Mouse (Mus musculus): ENCODE measurements around the gene Wfdc16.
A peak's percentile ranks its signal among the peaks of the same experiment; 100 is the strongest.
"Not testable (repeated sequence)": the region's sequence is repeated elsewhere in the genome, so short reads cannot be mapped to it uniquely, and the experiment has no call there.

Wfdc16 gene

DNA sequence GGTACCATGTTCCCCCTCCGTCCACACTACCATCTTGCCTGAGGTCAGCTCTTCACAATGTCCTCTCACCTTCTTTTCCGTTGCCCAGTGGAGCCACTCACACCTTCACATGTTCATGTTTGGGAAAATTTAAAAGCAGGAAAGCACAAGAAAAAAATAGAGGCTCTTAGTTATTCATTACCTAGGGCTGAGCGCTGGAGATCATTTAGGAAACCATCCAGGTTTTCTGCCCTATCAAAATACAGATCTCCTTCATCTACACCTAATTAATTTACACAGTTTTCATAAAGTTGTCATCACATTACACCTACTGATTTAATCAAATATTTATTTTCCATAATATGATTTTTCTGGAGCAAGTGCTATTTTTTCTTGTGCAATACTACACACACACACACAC, at the start of gene Wfdc16:
TSS of gene Wfdc16 (minus strand) at position 101 of the 400 bp plus-strand sequence.
- no peak for DNase-seq (ENCODE audit: low read depth, low spot score)

DNA sequence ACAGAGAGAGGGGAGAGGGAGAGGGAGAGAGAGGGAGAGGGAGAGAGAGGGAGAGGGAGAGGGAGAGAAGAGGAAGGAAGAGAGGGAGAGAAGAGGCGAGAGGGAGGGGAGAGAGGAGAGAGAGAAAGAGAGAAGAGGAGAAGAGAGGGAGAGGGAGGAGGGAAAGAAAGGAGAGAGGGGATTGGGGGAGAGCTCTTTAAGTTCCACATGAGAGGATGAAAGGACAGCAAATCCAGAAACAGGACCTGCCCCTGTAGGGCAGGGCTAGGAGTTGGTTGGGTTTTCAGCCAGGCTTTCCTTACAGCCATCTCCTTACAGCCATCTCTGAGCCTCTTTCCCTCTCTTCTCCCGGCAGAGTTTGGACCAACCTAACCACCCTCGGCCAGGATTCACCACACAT, 46.2 kb upstream of the Wfdc16 start, which contains the start of gene Wfdc13:
TSS of gene Wfdc13 (plus strand) at position 301 of the 400 bp plus-strand sequence.
- no peak for DNase-seq (ENCODE audit: low read depth, low spot score)

DNA sequence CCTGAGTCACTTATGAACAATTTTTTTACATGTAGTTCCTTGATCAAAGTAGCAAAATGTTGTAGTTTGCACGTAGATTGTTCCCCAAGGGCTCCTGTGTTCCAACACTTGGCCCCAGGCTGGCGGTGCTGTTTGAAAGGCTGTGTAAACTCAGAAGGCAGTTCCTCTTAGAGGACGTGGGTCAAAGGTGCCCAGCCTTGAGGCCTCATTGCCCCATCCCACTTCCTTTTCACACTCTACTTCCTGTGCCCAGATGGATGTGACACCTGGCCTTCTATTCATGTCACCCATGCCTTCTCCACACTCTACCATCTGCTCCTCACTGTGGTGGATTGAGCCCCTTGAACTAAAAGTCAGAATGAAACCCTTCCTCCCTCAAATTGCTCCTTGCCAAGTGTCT, 41.3 kb upstream of the Wfdc16 start:
- DNase-seq (ENCODE audit: low read depth, low spot score), result no peak

DNA sequence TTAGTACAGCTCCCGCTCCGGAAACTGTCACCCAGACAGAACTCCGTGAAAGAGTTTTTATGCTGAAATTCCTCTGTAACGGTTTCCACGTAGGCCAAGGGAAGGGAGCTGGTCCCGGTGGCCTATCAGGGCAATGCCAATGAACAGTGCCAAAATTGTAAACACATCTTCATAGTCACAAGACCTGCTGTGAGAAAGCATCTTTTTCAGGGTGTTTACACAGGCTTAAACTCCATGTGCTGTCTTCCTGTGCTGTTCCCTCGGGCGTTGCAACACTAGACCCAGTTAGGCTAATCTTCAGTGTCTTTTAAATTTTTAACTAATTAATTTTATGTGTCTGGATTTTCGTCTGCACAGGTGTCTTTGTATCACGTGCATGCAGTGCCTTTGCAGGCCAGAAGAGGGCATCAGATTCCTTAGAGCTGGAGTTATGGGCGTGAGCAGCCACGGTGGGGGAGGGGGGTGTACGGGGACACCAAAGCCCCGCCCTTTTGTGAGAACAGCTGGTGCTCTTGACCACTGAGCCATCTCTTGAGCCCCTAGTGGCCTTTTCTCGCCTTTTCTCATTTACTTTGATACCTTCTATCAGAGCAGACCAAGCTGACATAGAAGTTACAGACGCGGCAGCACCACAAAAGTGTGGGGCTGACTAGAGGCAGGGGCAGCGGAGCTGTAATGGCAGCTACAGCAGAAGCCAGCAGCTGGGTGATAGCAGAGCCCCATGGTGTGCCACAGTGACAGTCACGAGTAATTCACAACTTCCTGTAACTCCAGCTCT, 40.4 kb upstream of the Wfdc16 start:
- peak; percentile 78 for DNase-seq (ENCODE audit: low read depth, low spot score)

DNA sequence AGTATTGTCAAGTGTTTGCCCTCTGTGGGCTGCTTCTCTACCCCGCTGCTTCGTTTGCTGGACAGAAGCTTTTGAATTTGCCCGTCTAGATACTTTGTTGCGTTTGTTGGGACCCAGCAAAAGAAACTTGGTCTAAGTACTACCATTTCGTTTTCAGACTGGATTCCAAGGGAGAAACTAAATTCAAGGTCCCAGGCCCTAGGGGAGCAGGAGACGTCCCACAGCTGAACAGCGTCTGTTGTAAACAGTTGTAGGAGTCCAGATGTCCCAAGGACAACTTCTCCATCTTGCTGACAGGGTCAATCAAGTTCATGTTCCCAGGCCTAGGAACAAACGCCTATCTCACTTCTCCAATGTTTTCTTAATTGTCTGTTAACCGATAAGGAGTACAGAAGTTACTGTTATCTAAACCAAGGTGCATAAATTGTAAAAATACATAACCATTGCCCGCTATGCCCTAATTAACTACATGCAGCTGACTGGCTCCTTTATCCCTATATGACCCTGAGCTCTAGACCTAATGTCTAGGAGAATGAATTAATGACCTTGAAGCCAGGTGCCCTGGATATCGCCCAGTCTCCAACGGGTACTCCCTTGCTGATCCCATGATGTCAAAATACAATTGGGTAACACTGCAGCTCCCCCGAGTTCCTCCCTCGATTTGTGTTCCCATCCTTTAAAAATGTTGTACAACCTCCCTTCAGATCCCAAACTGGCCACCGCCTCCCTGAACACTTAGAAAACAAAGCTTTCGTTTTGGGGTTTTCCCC, 38.5 kb upstream of the Wfdc16 start:
- no peak for DNase-seq (ENCODE audit: low read depth, low spot score)

DNA sequence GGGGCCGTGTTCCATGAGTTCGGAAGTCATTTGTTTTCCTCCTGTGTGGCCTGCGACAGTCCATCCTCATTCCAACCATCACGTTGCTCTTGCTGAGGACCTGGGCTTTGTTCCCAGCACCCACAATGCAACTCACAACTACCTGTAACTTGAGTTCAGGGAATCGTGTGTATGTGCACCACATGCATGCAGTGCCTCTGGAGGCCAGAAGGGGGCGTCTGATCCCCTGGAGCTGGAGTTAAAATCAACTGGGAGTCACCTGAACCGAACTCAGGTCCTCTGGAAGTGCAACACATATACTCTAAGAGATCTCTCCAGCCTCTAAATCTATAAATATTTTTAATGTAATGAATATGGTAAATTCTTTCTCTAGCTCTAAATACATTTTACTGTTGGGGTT, 37.5 kb upstream of the Wfdc16 start:
- no peak for DNase-seq (ENCODE audit: low read depth, low spot score)

DNA sequence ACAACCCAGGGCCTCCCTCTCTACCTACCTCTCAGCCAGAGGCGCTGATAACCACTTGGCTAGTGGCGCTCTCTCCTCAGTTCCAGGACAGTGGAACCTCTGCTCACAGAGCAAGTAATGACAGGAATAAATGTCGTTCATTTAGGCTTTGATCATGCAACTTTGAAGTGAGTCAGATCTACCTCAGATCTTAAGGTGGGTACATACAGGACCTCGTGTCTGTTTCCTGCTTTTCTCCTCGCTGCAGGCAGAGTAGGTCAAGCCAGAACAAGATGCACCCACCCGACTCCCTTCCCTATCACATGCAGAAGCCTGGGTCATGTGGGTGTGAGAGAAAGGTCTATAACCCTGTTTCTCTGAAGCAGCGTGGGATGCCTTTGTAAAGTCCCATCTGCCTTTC, 35.4 kb upstream of the Wfdc16 start, which contains the start of gene Wfdc11:
TSS of gene Wfdc11 (minus strand) at position 101 of the 400 bp plus-strand sequence.
- no peak for DNase-seq (ENCODE audit: low read depth, low spot score)

DNA sequence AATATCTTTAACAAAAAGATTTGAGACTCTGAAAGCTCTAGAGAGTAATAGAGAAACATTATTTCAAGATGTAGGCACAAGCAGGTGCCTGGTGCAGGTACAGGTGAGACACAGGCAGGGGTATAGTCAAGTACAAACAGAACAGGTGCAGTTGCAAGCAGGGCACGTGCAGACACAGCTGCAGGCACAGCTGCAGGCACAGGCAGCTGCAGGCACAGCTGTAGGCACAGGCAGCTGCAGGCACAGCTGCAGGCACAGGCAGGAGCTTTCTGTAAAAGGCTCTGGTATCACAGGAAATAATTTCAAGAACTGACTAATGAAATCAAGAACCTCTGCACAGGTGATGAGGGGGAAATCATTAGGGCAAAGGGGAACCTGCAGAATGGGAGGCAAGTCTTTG, 32.3 kb upstream of the Wfdc16 start:
- DNase-seq (ENCODE audit: low read depth, low spot score), result no peak

DNA sequence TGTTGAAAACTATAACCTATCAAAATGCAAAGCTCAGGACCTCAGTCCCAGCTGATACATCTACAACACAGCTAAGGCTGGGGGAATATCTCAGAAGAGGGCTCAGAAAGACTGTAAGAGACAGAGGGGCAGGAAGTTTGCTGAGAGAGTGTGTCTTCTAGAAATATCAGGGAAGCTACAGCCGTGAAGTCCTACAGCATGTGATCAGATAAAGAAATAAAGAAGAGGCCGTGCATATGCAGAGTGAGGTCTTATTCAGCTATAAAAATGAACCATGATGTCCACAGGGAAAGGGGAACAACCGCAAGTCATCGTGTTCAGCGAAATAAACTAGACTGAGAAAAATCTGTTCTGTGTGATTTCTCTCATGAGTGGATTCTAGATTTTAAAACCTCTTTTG, 31.7 kb upstream of the Wfdc16 start:
- DNase-seq (ENCODE audit: low read depth, low spot score), result no peak

DNA sequence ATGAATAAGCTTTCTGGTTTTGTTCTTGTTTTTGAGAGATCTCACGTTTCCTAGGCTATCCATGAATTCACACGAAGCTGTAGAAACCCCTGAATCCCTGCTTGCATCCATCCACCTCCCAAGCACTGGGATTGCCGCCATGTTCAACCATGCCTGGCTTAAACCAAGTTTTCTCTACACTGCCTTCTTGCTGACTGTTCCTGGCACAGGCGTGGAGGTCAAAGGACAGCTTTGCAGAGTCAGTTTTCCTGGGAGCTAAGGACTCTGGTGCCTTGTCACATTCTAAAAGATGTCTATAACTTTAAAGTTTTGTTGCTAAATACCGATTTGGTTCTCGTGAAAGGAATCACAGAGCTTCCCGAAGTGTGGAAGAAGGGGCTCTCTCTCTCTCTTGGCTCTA, 26.3 kb upstream of the Wfdc16 start:
- no peak for DNase-seq (ENCODE audit: low read depth, low spot score)

DNA sequence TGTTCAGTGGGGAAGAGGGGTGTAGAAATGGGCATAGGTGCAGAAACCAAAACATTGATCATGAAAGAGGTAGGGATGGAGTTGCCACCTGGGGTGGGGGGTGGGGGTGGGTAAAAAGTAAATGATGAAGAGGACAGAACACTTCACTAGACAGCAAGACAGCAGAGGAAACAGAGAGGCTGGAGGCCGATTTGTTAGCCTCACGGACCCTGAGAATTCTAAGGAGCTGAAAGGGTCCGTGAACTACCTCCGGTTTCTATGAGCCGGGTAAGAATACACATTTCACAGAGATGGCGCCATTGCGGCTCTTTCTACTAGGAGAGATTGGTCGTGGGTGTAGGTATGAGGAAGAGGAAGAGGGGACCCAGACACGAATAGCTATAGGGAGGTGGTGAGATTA, 17.9 kb upstream of the Wfdc16 start, which contains the start of gene Wfdc9:
TSS of gene Wfdc9 (minus strand) at position 101 of the 400 bp plus-strand sequence.
- DNase-seq (ENCODE audit: low read depth, low spot score), result no peak

DNA sequence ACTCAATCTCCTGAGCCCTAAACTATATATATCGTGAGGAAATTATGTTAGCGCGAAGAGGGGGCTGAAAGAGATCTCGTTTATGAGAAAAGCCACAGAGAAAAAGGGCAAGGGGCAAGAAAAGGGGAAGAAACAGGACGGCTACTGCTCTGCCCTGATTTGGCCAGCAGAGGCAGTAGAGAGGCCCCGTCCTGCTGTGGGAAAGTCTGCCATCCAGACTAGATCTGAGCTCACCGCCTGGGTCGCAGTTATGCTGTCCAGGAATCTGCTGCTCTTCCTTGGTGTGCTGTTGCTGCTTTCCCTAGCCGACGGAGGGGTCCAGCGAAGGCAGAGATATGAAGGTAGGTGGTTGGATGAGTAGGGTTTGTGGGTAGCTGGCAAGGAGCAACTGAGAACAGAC, 17.3 kb upstream of the Wfdc16 start, which contains the start of gene Wfdc10:
TSS of gene Wfdc10 (plus strand) at position 189 of the 400 bp plus-strand sequence.
- DNase-seq (ENCODE audit: low read depth, low spot score), result peak; percentile 44

DNA sequence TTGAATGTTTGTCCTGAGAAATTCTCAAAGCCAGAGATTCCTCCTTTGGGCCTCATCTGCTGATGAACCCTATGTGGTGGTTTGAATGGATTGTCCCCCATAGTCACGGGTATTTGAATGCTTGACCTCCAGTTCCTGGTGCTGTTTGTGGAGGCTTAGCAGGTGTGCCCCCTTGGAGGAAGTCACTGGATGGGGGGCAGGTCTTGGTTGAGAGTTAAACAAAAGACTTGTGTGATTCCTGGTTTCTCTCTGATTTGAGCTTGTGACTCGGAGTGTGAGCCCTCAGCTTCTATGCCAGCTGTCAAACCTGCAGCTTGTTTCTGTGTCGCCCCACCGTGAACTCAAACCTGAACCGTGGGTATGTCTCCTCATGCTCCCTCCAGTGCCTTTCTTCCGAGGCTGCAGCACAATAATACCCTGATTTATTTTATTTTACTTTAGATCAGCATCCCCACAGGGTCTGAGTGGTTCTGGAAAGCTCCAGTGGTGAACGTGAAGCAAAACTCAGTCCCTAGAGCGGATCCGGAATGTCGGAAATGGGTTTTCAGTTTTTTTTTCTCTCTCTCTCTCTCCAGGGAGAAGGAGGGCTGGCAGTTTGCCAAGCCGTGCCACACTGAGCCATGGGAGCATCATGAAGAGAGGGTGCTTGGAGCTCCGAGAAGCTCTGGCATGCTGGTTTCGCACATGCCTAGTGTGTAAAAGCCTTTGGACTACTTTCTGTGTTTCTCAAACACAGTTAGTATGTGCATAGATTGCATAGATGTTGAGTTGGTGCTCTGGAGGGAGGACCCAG, 3.5 kb upstream of the Wfdc16 start:
- DNase-seq (ENCODE audit: low read depth, low spot score), result no peak

DNA sequence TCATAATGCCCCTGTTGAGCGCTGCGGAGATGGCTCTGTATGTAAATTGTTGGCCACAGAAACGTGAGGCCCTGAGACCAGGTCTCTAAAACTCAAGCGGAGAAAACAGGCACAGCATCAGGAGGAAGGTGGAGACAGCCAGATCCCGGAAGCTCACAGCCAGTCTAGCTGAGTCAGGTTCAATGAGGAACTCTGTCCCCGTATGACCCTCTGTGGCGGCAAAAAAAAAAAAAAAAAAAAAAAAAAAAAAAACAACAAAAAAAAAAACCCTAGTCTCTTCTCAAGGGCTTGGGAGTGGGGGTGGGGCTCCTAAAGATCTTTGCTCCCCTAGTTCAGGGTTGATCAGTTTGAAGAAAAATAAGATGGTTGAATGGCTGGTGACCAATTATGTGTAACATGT, 2.5 kb upstream of the Wfdc16 start:
- DNase-seq (ENCODE audit: low read depth, low spot score), result no peak

DNA sequence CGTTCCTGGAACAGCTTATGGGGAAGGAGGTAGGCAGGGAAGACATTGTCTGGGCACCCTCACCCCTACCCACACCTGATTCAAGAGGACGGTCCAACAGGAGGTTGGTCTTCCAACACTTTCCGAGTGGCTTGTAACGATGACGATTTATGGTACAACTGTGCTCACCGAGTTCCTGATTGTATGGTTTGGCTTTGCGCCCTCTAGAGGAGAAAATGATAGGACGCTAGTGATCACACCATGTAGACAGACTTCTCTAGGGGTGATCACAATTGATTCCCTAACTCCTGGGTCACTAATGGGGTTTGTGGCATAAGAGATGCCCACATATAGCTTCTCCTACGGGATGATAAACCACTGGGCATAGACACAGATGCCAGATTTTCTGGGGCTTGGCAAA, 3.3 kb downstream of the Wfdc16 start:
- no peak for DNase-seq (ENCODE audit: low read depth, low spot score)

DNA sequence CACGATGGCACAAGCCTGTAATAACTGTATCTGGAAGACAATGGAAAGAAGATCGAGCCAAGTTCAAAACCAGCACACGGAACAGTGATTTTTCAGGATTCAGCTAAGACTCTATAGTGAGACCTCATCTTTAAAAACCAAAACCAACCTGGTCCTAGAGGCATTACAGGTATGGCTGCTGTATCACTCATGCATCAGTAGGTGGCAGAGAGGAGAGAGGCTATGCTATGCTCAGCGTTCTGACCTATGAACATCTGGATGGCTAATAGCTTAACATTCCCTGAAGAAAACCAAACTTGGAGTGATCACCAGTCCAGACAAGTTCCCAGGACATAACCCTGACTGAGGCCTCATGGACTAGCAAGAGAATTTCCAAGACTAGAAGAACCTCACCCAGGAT, 16.8 kb downstream of the Wfdc16 start:
- DNase-seq (ENCODE audit: low read depth, low spot score), result no peak

DNA sequence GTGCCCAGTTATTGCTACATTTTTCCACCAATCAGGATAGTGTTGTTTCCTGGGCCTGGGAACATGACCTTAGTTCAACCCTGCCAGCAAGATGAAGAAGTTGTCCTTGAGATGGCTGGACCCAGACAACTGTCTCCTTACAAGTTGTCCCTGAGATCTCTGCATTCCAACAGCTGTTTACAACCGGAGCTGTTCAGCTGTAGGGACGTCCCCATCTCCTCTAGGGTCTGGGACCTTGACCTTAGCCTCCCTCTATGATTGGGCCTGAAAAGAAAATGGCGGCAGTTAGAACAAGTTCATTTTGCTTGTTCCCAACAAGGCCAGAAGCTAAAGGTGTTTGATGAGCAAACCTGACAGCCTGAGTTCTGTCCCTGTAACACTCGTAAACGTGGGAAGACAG, 19.5 kb downstream of the Wfdc16 start:
- no peak for DNase-seq (ENCODE audit: low read depth, low spot score)

DNA sequence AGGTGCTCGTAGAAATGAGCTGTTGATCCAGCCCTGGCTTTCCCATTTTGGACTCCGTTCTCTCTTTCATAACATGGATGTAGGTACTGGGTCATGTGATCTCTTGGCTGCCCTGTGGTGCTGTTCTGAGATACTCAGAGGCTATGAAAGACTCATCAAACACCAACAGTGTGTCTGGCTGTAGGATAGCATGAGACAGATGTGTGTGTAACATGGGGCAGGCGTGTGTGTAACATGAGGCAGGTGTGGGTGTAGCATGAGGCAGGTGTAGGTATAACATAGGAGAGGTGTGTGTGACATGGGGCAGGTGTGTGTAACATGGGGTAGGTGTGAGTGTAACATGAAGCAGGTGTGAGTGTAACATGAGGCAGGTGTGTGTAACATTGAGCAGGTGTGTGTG, 23.2 kb downstream of the Wfdc16 start:
- no peak for DNase-seq (ENCODE audit: low read depth, low spot score)

DNA sequence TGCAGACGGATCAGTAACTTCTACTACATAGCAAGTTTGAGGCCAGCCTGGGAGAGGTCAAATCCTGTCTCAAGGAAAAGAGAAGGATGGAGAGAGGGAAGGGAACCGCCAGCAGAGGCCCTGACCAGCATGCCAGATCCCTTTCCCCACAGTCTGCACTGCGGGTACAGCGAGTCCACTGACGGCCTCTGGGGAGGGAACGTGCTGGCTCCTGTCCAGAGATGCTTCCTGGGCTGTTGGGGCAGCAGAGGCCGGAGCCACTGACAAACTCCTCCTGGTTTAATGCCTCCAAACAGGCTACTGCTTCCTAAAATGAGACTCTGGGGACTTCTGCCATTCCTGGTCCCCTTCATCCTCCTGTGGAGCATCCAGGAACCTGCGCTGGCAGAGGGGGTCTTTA, 25.1 kb downstream of the Wfdc16 start, which contains the start of the genes Wfdc6b and Wfdc8:
TSS of gene Wfdc6b (plus strand) at position 52 of the 400 bp plus-strand sequence.
TSS of gene Wfdc8 (minus strand) at position 156 of the 400 bp plus-strand sequence.
- DNase-seq (ENCODE audit: low read depth, low spot score), result not testable (repeated sequence)

DNA sequence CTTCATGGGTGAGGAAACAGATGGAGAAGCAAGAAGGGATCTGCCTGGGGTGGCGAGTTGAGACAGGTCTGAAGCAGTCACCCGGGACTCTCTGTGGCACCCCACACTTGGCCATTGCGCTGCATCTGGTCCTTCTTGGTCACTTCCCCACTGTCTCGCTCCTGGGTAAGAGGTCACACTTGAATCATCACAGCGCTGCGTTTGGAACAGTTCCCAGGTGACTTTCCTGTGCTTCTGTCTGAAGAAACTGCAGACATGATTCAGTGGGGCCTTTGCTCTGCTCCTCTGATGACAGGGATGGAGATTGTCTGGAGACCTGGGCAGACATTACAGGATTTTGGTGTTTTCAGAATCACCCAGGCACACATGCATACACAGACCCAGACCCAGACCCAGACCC, 29.8 kb downstream of the Wfdc16 start:
- no peak for DNase-seq (ENCODE audit: low read depth, low spot score)

DNA sequence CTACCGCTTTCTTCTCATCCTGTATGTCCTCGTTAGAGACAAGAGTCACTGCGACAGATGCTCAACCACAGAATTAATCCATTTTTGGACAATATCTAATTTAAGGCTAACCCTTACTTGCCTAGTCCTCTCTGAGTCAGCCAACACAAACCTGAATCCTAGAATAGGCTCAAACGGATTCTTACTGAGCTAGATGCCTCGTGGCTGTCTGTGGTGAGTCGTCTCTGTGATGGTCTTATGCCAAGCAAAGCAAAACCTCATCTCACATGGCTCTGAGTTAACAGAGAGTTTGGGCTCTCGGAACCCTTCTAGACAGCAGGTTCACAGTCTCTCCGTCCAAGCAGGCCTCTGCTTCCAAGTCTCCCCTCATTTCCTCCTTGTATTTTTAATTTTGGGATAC, 34.2 kb downstream of the Wfdc16 start:
- no peak for DNase-seq (ENCODE audit: low read depth, low spot score)

DNA sequence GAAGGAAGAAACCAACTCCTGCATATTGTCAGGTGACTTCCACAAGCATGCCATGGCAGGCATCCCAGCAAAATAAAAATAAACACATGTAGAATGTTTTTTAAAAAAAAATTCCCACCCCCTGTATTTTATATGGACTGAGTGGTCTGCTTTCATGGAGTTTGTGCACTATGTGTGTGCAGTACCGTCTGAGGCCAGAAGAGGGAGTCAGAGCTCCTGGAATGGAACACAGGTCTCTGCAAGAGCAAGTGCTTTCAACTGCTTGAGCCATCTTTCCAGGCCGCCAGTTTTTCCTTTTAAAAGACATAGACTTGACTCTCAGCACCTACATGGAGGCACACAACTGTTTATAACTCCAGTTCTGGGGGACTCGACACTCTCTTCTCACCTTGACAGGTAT, 35.1 kb downstream of the Wfdc16 start:
- DNase-seq (ENCODE audit: low read depth, low spot score), result no peak
